Mouse (Mus musculus) MEL (cell line): ENCODE data around the gene Auts2. TPM values are rescaled to one million over a fixed set of nuclear protein-coding genes. Genes with fewer than 3 reads are reported as not detected.

Experiments
- DNase-seq: peaks from one replicate; pipeline ENCODE4 v3.0.0; 2011; ENCODE audit warnings: low read depth, low spot score
- H3K27ac ChIP-seq: 2 replicates; pipeline ENCODE4 v1.5.1; 2012; ENCODE audit warnings: low read depth, mild to moderate bottlenecking, control low read depth, low read length, moderate library complexity; ENCODE audit not compliant: control insufficient read depth
- H3K27me3 ChIP-seq, 2 experiments: fragments of 150-350 bp in 1 of 2; sonication (generic) in 1 of 2; 2 replicates each; pipeline ENCODE4 v1.6.1; 2012; ENCODE audit warnings: low read length in 2 of 2, mild to moderate bottlenecking in 2 of 2, improper control_type of control experiment in 1 of 2, moderate library complexity in 1 of 2; ENCODE audit not compliant: insufficient read depth in 2 of 2, control insufficient read depth in 1 of 2
- H3K36me3 ChIP-seq, 2 experiments: 2 replicates each; pipeline ENCODE4 v1.6.1; 2012 to 2014; ENCODE audit warnings: low read length in 2 of 2, improper control_type of control experiment in 1 of 2, inconsistent platforms in 1 of 2, mild to moderate bottlenecking in 1 of 2; ENCODE audit not compliant: insufficient read depth in 2 of 2, control insufficient read depth in 1 of 2
- H3K4me1 ChIP-seq, 2 experiments: fragments of 150-350 bp in 1 of 2; sonication (generic) in 1 of 2; 2 replicates each; pipeline ENCODE4 v1.6.1; 2012; ENCODE audit warnings: low read length in 2 of 2, improper control_type of control experiment in 1 of 2, mild to moderate bottlenecking in 1 of 2; ENCODE audit not compliant: insufficient read depth in 2 of 2, control insufficient read depth in 1 of 2
- H3K4me3 ChIP-seq, 2 experiments: fragments of 150-350 bp in 1 of 2; sonication (generic) in 1 of 2; 2 replicates each; pipeline ENCODE4 v1.5.1; 2012; ENCODE audit warnings: low read depth in 2 of 2, low read length in 2 of 2, mild to moderate bottlenecking in 2 of 2, moderate library complexity in 2 of 2, control low read depth in 1 of 2, improper control_type of control experiment in 1 of 2; ENCODE audit not compliant: control insufficient read depth in 1 of 2, insufficient read depth in 1 of 2
- H3K79me2 ChIP-seq: 2 replicates; pipeline ENCODE4 v1.6.1; 2012; ENCODE audit warnings: mild to moderate bottlenecking, low read length, moderate library complexity; ENCODE audit not compliant: control insufficient read depth, poor library complexity, insufficient read depth
- H3K9ac ChIP-seq: 2 replicates; pipeline ENCODE4 v1.6.1; 2012; ENCODE audit warnings: low read depth, mild to moderate bottlenecking, control low read depth, low read length, moderate library complexity; ENCODE audit not compliant: control insufficient read depth, poor library complexity, severe bottlenecking
- H3K9me3 ChIP-seq: fragments of 150-350 bp; sonication (generic); replicated peaks from 2 replicates; pipeline ENCODE4 v1.6.1; 2012; ENCODE audit warnings: mild to moderate bottlenecking, low read length, improper control_type of control experiment, moderate library complexity; ENCODE audit not compliant: insufficient read depth
- CHD1 ChIP-seq: IDR thresholded peaks from 2 replicates; pipeline ENCODE4 v1.6.1; 2012; ENCODE audit warnings: low read depth, mild to moderate bottlenecking, inconsistent platforms, low read length, improper control_type of control experiment
- CTCF ChIP-seq, 3 experiments: IDR thresholded peaks in 2 of 3; conservative IDR thresholded peaks in 1 of 3; 2 replicates each; pipeline ENCODE4 v1.5.1; 2011 to 2012; ENCODE audit warnings: low read length in 3 of 3, low read depth in 2 of 3, mild to moderate bottlenecking in 2 of 3, improper control_type of control experiment in 1 of 3, inconsistent platforms in 1 of 3, mixed read lengths in 1 of 3, moderate library complexity in 1 of 3; ENCODE audit not compliant: control insufficient read depth in 1 of 3, insufficient read depth in 1 of 3, poor library complexity in 1 of 3, severe bottlenecking in 1 of 3
- ELF1 ChIP-seq: IDR thresholded peaks from 2 replicates; pipeline ENCODE4 v1.6.1; 2014; ENCODE audit warnings: low read depth, mild to moderate bottlenecking, inconsistent platforms, low read length, improper control_type of control experiment, moderate library complexity
- ETS1 ChIP-seq: IDR thresholded peaks from 2 replicates; pipeline ENCODE4 v1.6.1; 2012; ENCODE audit warnings: low read depth, mild to moderate bottlenecking, inconsistent platforms, low read length, improper control_type of control experiment, moderate library complexity
- HCFC1 ChIP-seq: IDR thresholded peaks from 2 replicates; pipeline ENCODE4 v1.6.1; 2012; ENCODE audit warnings: low read depth, mild to moderate bottlenecking, inconsistent platforms, low read length, improper control_type of control experiment, moderate library complexity
- JUND ChIP-seq: IDR thresholded peaks from 2 replicates; pipeline ENCODE4 v1.6.1; 2011; ENCODE audit warnings: low read depth, mild to moderate bottlenecking, improper control_type of control experiment, low read length
- KAT2A ChIP-seq: conservative IDR thresholded peaks from 2 replicates; pipeline ENCODE4 v1.6.1; 2012; ENCODE audit warnings: low read depth, low read length, improper control_type of control experiment, inconsistent platforms
- MAX ChIP-seq: IDR thresholded peaks from 2 replicates; pipeline ENCODE4 v1.6.1; 2011; ENCODE audit warnings: low read length, improper control_type of control experiment
- MAZ ChIP-seq: IDR thresholded peaks from 2 replicates; pipeline ENCODE4 v1.6.1; 2012; ENCODE audit warnings: low read depth, mild to moderate bottlenecking, inconsistent platforms, low read length, improper control_type of control experiment
- MXI1 ChIP-seq: IDR thresholded peaks from 2 replicates; pipeline ENCODE4 v1.6.1; 2011; ENCODE audit warnings: mild to moderate bottlenecking, low read depth, low read length, improper control_type of control experiment
- MYC ChIP-seq: IDR thresholded peaks from 2 replicates; pipeline ENCODE4 v1.6.1; 2011; ENCODE audit warnings: low read depth, mild to moderate bottlenecking, low read length, improper control_type of control experiment, moderate library complexity
- POLR2A ChIP-seq, 2 experiments: IDR thresholded peaks; 2 replicates each; pipeline ENCODE4 v1.6.1; 2011 to 2012; ENCODE audit warnings: low read length in 2 of 2, mild to moderate bottlenecking in 2 of 2, control low read depth in 1 of 2, improper control_type of control experiment in 1 of 2, low read depth in 1 of 2, moderate library complexity in 1 of 2; ENCODE audit not compliant: control insufficient read depth in 1 of 2, insufficient read depth in 1 of 2, poor library complexity in 1 of 2
- POLR2AphosphoS5 ChIP-seq: IDR thresholded peaks from 2 replicates; pipeline ENCODE4 v1.6.1; 2012; ENCODE audit warnings: low read depth, borderline replicate concordance, mild to moderate bottlenecking, inconsistent platforms, low read length, moderate library complexity, mixed read lengths
- RCOR1 ChIP-seq: IDR thresholded peaks from 2 replicates; pipeline ENCODE4 v1.6.1; 2012; ENCODE audit warnings: low read depth, mild to moderate bottlenecking, inconsistent platforms, low read length, improper control_type of control experiment
- SIN3A ChIP-seq: IDR thresholded peaks from 2 replicates; pipeline ENCODE4 v1.6.1; 2012; ENCODE audit warnings: low read length, improper control_type of control experiment, inconsistent platforms
- SMC3 ChIP-seq: IDR thresholded peaks from 2 replicates; pipeline ENCODE4 v1.6.1; 2011; ENCODE audit warnings: low read depth, low read length, improper control_type of control experiment
- TCF12 ChIP-seq: IDR thresholded peaks from 2 replicates; pipeline ENCODE4 v1.6.1; 2014; ENCODE audit warnings: low read depth, mild to moderate bottlenecking, inconsistent platforms, low read length, improper control_type of control experiment, moderate library complexity
- UBTF ChIP-seq: IDR thresholded peaks from 2 replicates; pipeline ENCODE4 v1.6.1; 2012; ENCODE audit warnings: low read depth, mild to moderate bottlenecking, inconsistent platforms, low read length, improper control_type of control experiment, moderate library complexity, borderline replicate concordance; ENCODE audit not compliant: insufficient read depth
- USF2 ChIP-seq, 2 experiments: IDR thresholded peaks; 2 replicates each; pipeline ENCODE4 v1.6.1; 2011 to 2012; ENCODE audit warnings: improper control_type of control experiment in 2 of 2, low read length in 2 of 2, borderline replicate concordance in 1 of 2, inconsistent platforms in 1 of 2, low read depth in 1 of 2, mild to moderate bottlenecking in 1 of 2; ENCODE audit not compliant: insufficient read depth in 1 of 2
- ZKSCAN1 ChIP-seq: IDR thresholded peaks from 2 replicates; pipeline ENCODE4 v1.6.1; 2012; ENCODE audit warnings: low read depth, mild to moderate bottlenecking, inconsistent platforms, low read length, improper control_type of control experiment, moderate library complexity
- ZMIZ1 ChIP-seq: IDR thresholded peaks from 2 replicates; pipeline ENCODE4 v1.6.1; 2012; ENCODE audit warnings: low read depth, mild to moderate bottlenecking, inconsistent platforms, low read length, improper control_type of control experiment, moderate library complexity
- ZNF384 ChIP-seq: IDR thresholded peaks from 2 replicates; pipeline ENCODE4 v1.6.1; 2012; ENCODE audit warnings: low read depth, mild to moderate bottlenecking, inconsistent platforms, low read length, improper control_type of control experiment
- polyA plus RNA-seq, 2 experiments: library from polyadenylated mRNA; stranded (reverse) in 1 of 2; unstranded in 1 of 2; fragments of >175 nt in 1 of 2; fragments of >200 nt in 1 of 2; gene quantifications; 2 replicates each; pipeline versions ENCODE4 v1.2.1 to v1.2.4; 2012; ENCODE audit warnings: low replicate concordance in 2 of 2, low read depth in 1 of 2; ENCODE audit not compliant: insufficient read length in 2 of 2, insufficient read depth in 1 of 2, missing spikeins in 1 of 2
- total RNA-seq: library from RNA; depleted of rRNA; stranded (reverse); fragments of 300-350 nt; gene quantifications from 2 replicates; pipeline ENCODE4 v1.2.3, GENCODE M21; 2012

The Auts2 gene
- total and polyA plus RNA-seq, 3 experiments = not detected

- Histone ChIP-seq H3K27ac (no peak overlapping the region), H3K4me1 (no peaks in the 10 kb centered on the region), H3K4me3 (no peak overlapping the region), H3K36me3 (no peaks in the 10 kb centered on the region), H3K9ac (no peak overlapping the region), H3K9me3 (no peaks in the 10 kb centered on the region), H3K79me2 (no peaks in the 10 kb centered on the region), H3K27me3 (no peaks in the 10 kb centered on the region)
- TF ChIP-seq CTCF (IDR thresholded peaks at IDR 0.05 in 2 of 3, conservative IDR thresholded peaks at IDR 0.05 in 1 of 3; ENCODE audit: control insufficient read depth in 1 of 3, insufficient read depth in 1 of 3, low read depth in 2 of 3, low read length in 3 of 3, poor library complexity in 1 of 3, severe bottlenecking in 1 of 3) (no peak), RCOR1 (no peak), USF2 (IDR thresholded peaks at IDR 0.05; ENCODE audit: borderline replicate concordance in 1 of 2, insufficient read depth in 1 of 2, low read depth in 1 of 2, low read length in 2 of 2) (no peak), TCF12 (no peak), ZMIZ1 (no peak), ETS1 (no peak)
- no peak for DNase-seq
Observed at GRCm38 (mm10) chr5:131981451-131981850, 561.7 kb downstream of the Auts2 start.

GRCm38 (mm10) chr5:131978939-131979338, 564.2 kb downstream of the Auts2 start:
- TF ChIP-seq UBTF = no peak
- TF ChIP-seq MYC = no peak
- no peak for TF ChIP-seq KAT2A
- TF ChIP-seq ELF1 = no peak
- no peak for TF ChIP-seq MAX
- no peak for TF ChIP-seq USF2 (IDR thresholded peaks at IDR 0.05; ENCODE audit: borderline replicate concordance in 1 of 2, insufficient read depth in 1 of 2, low read depth in 1 of 2, low read length in 2 of 2)
- TF ChIP-seq JUND = no peak
- no peak for TF ChIP-seq POLR2AphosphoS5
- TF ChIP-seq MXI1 = no peak
- no peak for TF ChIP-seq ZKSCAN1
- TF ChIP-seq MAZ = no peak
- TF ChIP-seq SIN3A = no peak
- no peak for TF ChIP-seq ZNF384
- TF ChIP-seq SMC3 = no peak
- no peak for TF ChIP-seq POLR2A (IDR thresholded peaks at IDR 0.05; ENCODE audit: control insufficient read depth in 1 of 2, insufficient read depth in 1 of 2, low read depth in 1 of 2, low read length in 2 of 2, poor library complexity in 1 of 2)
- no peak for TF ChIP-seq HCFC1
- TF ChIP-seq CHD1 = no peak
- no peaks in the 10 kb centered on the region for H3K4me1 ChIP-seq
- H3K36me3 ChIP-seq = no peaks in the 10 kb centered on the region
- no peak overlapping the region for H3K4me3 ChIP-seq
- no peak for DNase-seq
- no peak overlapping the region for H3K27ac ChIP-seq
- H3K9me3 ChIP-seq = no peaks in the 10 kb centered on the region
- H3K27me3 ChIP-seq = no peaks in the 10 kb centered on the region
- no peaks in the 10 kb centered on the region for H3K79me2 ChIP-seq
- H3K9ac ChIP-seq = no peak overlapping the region
